Mouse (Mus musculus) heart, postnatal 0 days (tissue): ENCODE results near the gene Xbp1.

Source experiments
- CTCF ChIP-seq: IDR thresholded peaks from 2 replicates; pipeline ENCODE4 v1.5.1; 2016; ENCODE audit warnings: antibody characterized with exemption, control low read depth, low read depth
- EP300 ChIP-seq: IDR thresholded peaks from 2 replicates; pipeline ENCODE4 v1.6.1; 2016; ENCODE audit warnings: antibody characterized with exemption, low read depth

GRCm38 (mm10) chr11:5510099-5510391, 10.4 kb upstream of the Xbp1 start:
- no peak for TF ChIP-seq EP300
- TF ChIP-seq CTCF = no peak
